Mouse (Mus musculus): ENCODE results near the gene Cfap97d1. TPM values are rescaled to one million over a fixed set of nuclear protein-coding genes. Genes with fewer than 3 reads are reported as not detected.

Gene Cfap97d1
- polyA plus RNA-seq (2016; fragmentation: Nextera tagmentation; extraction: Ambion mirVana) = not detected in 2 replicates

GRCm38 (mm10) chr11:101984054-101985025 is at the start of gene Cfap97d1:
Gene Cfap97d1, plus strand, starts transcription at chr11:101984279.
- H3K4me1 ChIP-seq = peaks cover 43% of the 10 kb centered on the region
- no peaks in the 10 kb centered on the region for H3K9me3 ChIP-seq (replicated peaks)
- H3K4me2 ChIP-seq = peak within 1 kb of the TSS; percentile 98
- WGBS (ENCODE audit: insufficient replicate concordance) = 1% methylated on average over 71 of the region's 71 CpGs
- peaks cover 54% of the 10 kb centered on the region for H3K27me3 ChIP-seq (replicated peaks)
- peak; percentile 76 for ATAC-seq
- H3K9ac ChIP-seq = peak within 1 kb of the TSS; percentile 75
- H3K4me3 ChIP-seq = peak within 1 kb of the TSS; percentile 65
- peaks cover 12% of the 10 kb centered on the region; the same call in 1 of the 2 replicates for H3K36me3 ChIP-seq
- peak within 1 kb of the TSS; percentile 74 for H3K27ac ChIP-seq

DNA sequence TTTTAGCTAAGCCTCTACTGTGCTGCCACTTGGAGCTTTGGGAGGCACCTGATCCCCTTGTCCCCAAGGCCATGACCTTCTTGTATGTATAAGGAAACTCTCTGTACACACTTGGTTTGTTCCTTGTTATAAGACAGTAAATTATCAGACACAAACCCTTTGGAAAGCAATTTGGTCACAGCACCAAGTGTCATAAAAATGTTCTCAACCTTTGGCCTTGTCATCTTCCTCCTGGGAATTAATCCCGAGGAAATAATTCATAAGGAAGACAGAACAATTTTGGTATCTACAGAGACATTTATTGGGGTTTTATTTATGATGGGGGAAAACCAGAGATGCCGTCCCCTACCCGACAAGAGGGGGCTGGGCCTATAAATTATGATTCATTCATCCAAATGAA is 48.3 kb upstream of the Cfap97d1 start:
- no peak overlapping the region for H3K4me3 ChIP-seq
- WGBS (ENCODE audit: insufficient replicate concordance) = 70% methylated on average over 3 of the region's 3 CpGs
- H3K4me2 ChIP-seq = no peak overlapping the region
- H3K4me1 ChIP-seq = peaks cover 11% of the 10 kb centered on the region
- no peak overlapping the region for H3K9ac ChIP-seq
- no peaks in the 10 kb centered on the region for H3K9me3 ChIP-seq (replicated peaks)
- no peaks in the 10 kb centered on the region for H3K36me3 ChIP-seq
- ATAC-seq = no peak
- peaks cover 60% of the 10 kb centered on the region for H3K27me3 ChIP-seq (replicated peaks)
- no peak overlapping the region for H3K27ac ChIP-seq

DNA sequence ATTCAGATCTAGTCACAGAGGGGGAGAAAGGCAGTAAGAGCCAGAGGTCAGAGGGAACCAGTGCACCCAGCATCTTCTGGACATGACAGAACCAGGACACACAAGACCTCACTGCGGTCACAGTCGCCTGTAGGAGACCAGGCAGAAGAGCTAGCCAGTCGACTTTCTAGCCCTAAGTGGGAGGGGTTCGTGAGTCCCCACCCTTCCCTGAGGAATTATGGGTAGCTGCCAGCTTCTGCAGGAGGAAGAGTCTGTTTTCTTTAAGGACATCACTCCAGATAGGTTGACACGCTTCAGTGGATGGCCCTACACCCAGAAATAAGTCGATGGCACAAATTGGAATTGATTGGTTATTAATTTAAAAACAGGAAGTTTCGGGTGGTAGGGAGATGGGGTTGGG is 47.7 kb upstream of the Cfap97d1 start:
- Histone ChIP-seq H3K4me2 (peak overlapping the region; percentile 78), H3K4me3 (peak overlapping the region; percentile 51), H3K9ac (no peak overlapping the region), H3K27me3 (replicated peaks) (peaks cover 60% of the 10 kb centered on the region), H3K4me1 (peaks cover 11% of the 10 kb centered on the region), H3K36me3 (no peaks in the 10 kb centered on the region), H3K9me3 (replicated peaks) (no peaks in the 10 kb centered on the region), H3K27ac (no peak overlapping the region)
- no peak for ATAC-seq
- WGBS (ENCODE audit: insufficient replicate concordance) = 26% methylated on average over 7 of the region's 7 CpGs

DNA sequence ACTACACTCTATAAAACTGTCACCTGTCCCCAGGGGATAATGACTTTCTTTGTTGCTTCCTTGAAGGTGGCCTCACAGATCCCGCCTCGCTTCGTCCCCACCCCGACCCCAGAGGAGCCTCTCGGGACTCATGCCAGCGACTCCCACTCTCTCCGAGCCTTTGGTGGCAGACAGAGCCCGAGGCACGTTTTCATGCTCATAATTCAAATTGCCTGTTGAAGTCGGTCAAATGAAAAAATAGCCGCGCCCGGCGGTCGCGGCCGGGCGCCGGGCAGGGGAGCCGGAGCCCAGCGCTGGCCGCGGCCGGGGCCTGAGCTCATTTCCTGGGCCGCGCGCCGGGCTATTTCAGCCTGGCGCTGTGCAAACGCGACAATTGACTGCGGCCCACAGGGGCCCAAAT is 47.0 kb upstream of the Cfap97d1 start:
- Histone ChIP-seq H3K36me3 (no peaks in the 10 kb centered on the region), H3K9ac (peak overlapping the region; percentile 54; the same call in 1 of the 2 replicates), H3K4me2 (peak overlapping the region; percentile 78), H3K27me3 (replicated peaks) (peaks cover 60% of the 10 kb centered on the region), H3K27ac (no peak overlapping the region), H3K4me1 (peaks cover 11% of the 10 kb centered on the region), H3K9me3 (replicated peaks) (no peaks in the 10 kb centered on the region), H3K4me3 (peak overlapping the region; percentile 51)
- under 1% methylated on average over 32 of the region's 32 CpGs for WGBS (ENCODE audit: insufficient replicate concordance)
- ATAC-seq = no peak

DNA sequence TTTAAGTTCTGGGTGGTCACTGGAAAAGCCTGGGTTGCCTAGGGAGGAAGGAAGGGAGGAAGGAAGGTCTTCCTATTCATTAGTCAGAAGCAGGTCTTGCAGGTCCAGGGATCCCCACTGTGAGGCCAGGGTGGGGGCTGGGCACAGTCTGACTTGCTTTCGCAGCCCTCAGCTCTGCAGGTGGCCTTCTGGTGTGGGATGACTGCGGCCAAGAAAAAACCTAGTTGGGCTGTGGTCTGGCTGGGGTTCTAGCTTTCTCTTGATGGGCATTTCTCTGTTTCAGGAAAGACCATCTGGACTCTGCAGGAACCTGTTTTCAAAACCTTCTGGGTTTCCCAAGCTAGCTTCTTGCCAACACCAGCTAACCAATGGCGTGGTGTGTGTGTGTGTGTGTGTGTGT is 41.0 kb upstream of the Cfap97d1 start:
- H3K9me3 ChIP-seq (replicated peaks) = no peaks in the 10 kb centered on the region
- WGBS (ENCODE audit: insufficient replicate concordance) = 40% methylated on average over 3 of the region's 3 CpGs

GRCm38 (mm10) chr11:101946525-101946924 is 37.6 kb upstream of the Cfap97d1 start:
- Histone ChIP-seq H3K36me3 (no peaks in the 10 kb centered on the region), H3K9me3 (replicated peaks) (no peaks in the 10 kb centered on the region), H3K27ac (no peak overlapping the region), H3K4me2 (no peak overlapping the region), H3K9ac (no peak overlapping the region), H3K4me3 (no peak overlapping the region), H3K4me1 (no peaks in the 10 kb centered on the region), H3K27me3 (replicated peaks) (peaks cover 14% of the 10 kb centered on the region)
- ATAC-seq = no peak
- 46% methylated on average over 5 of the region's 5 CpGs for whole genome bisulfite sequencing (ENCODE audit: insufficient replicate concordance)

More for the DNA sequence above, 41.0 kb upstream of the Cfap97d1 start:
- H3K27me3 ChIP-seq (replicated peaks) = peaks cover 21% of the 10 kb centered on the region
- H3K4me1 ChIP-seq = no peaks in the 10 kb centered on the region
- no peak for ATAC-seq
- no peak overlapping the region for H3K27ac ChIP-seq
- no peak overlapping the region for H3K4me3 ChIP-seq
- H3K36me3 ChIP-seq = no peaks in the 10 kb centered on the region
- no peak overlapping the region for H3K4me2 ChIP-seq
- H3K9ac ChIP-seq = no peak overlapping the region

GRCm38 (mm10) chr11:101950021-101950420 is 34.1 kb upstream of the Cfap97d1 start:
- Histone ChIP-seq H3K9me3 (replicated peaks) (no peaks in the 10 kb centered on the region), H3K27me3 (replicated peaks) (peaks cover 40% of the 10 kb centered on the region), H3K4me1 (peaks cover 23% of the 10 kb centered on the region), H3K4me2 (no peak overlapping the region), H3K4me3 (no peak overlapping the region), H3K27ac (no peak overlapping the region), H3K9ac (no peak overlapping the region), H3K36me3 (no peaks in the 10 kb centered on the region)
- WGBS (ENCODE audit: insufficient replicate concordance) = 61% methylated on average over 5 of the region's 5 CpGs
- ATAC-seq = no peak

- ATAC-seq = peak; percentile 59
- no peaks in the 10 kb centered on the region for H3K36me3 ChIP-seq
- H3K27ac ChIP-seq = 0 out of 2 replicates have a peak overlapping the region, but pooled peaks have one; percentile 10
- no peaks in the 10 kb centered on the region for H3K9me3 ChIP-seq (replicated peaks)
- H3K9ac ChIP-seq = peak overlapping the region; percentile 9; the same call in 1 of the 2 replicates
- WGBS (ENCODE audit: insufficient replicate concordance) = 7% methylated on average over 24 of the region's 24 CpGs
- peak overlapping the region; percentile 50 for H3K4me2 ChIP-seq
- peaks cover 23% of the 10 kb centered on the region for H3K4me1 ChIP-seq
- H3K27me3 ChIP-seq (replicated peaks) = peaks cover 55% of the 10 kb centered on the region
- H3K4me3 ChIP-seq = no peak overlapping the region
These were observed 31.3 kb upstream of the Cfap97d1 start for GRCm38 (mm10) chr11:101952541-101953341.

DNA sequence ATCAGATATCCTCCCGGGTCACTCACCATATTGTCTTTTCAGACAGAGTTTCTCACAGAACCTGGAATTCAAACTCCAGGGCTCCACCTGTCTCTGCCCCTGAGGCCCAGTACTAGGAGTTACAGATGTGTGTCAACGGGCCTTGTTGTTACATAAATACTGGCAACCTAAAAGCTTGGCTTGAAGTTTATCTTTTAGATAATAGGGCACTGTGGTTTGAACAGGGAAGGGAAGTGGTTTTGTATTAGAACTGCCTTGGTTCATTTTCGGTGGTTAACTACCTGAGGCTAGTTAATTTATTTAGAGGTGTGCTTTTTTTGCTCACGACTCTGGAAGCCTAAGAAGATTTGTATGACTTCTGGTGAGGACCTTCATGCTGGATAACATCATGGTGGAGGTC is 30.6 kb upstream of the Cfap97d1 start:
- H3K27ac ChIP-seq = 0 out of 2 replicates have a peak overlapping the region, but pooled peaks have one; percentile 10
- H3K4me2 ChIP-seq = peak overlapping the region; percentile 50; the same call in 1 of the 2 replicates
- 13% methylated on average over 4 of the region's 4 CpGs for WGBS (ENCODE audit: insufficient replicate concordance)
- H3K27me3 ChIP-seq (replicated peaks) = peaks cover 62% of the 10 kb centered on the region
- H3K4me3 ChIP-seq = no peak overlapping the region
- no peak for ATAC-seq
- peaks cover 23% of the 10 kb centered on the region for H3K4me1 ChIP-seq
- no peaks in the 10 kb centered on the region for H3K9me3 ChIP-seq (replicated peaks)
- H3K9ac ChIP-seq = peak overlapping the region; percentile 9; the same call in 1 of the 2 replicates
- no peaks in the 10 kb centered on the region for H3K36me3 ChIP-seq

DNA sequence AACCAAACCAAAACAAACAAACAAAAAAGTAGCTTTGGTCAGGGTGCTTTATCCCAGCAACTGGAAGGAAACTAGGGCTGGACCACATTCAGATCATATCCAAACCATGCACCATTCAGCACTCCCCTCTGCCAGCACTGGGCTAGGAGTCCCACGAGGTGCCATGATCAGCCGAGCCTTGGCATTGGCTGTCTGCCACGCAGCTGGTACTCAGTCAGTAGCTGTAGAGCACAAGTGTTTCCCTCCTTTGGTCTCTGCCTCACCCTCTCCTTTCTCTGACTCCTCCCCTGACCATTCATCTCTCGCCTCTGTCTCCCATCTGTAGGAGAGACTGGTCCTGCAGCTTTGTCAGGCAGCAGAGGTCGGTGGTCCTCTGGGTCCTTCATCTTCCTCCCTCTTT is 26.6 kb upstream of the Cfap97d1 start:
- Histone ChIP-seq H3K27me3 (replicated peaks) (peaks cover 77% of the 10 kb centered on the region), H3K36me3 (no peaks in the 10 kb centered on the region), H3K9me3 (replicated peaks) (no peaks in the 10 kb centered on the region), H3K4me2 (no peak overlapping the region), H3K9ac (no peak overlapping the region), H3K4me1 (peaks cover 18% of the 10 kb centered on the region), H3K4me3 (no peak overlapping the region), H3K27ac (no peak overlapping the region)
- no peak for ATAC-seq
- WGBS (ENCODE audit: insufficient replicate concordance) = 60% methylated on average over 5 of the region's 5 CpGs

- Histone ChIP-seq H3K4me1 (peaks cover 9% of the 10 kb centered on the region), H3K36me3 (no peaks in the 10 kb centered on the region), H3K9ac (no peak overlapping the region), H3K27me3 (replicated peaks) (peaks cover 98% of the 10 kb centered on the region), H3K4me3 (peak overlapping the region; percentile 47; the same call in 1 of the 2 replicates), H3K27ac (no peak overlapping the region), H3K9me3 (replicated peaks) (no peaks in the 10 kb centered on the region), H3K4me2 (peak overlapping the region; percentile 67)
- ATAC-seq = no peak
- WGBS (ENCODE audit: insufficient replicate concordance) = 3% methylated on average over 11 of the region's 11 CpGs
These were observed 21.0 kb upstream of the Cfap97d1 start for GRCm38 (mm10) chr11:101963043-101963442.
